Mouse (Mus musculus): ENCODE results near the gene Ftl1.

GRCm38 (mm10) chr7:45456721-45457203 is 2.9 kb downstream of the Ftl1 start:
- TF ChIP-seq CTCF (IDR thresholded peaks at IDR 0.05) (no peak), POLR2A (IDR thresholded peaks at IDR 0.05; ENCODE audit: insufficient read depth, low read depth, low read length) (no peak), EP300 (IDR thresholded peaks at IDR 0.05; ENCODE audit: insufficient read depth, low read depth, low read length) (no peak)
